Mouse (Mus musculus): ENCODE measurements around the gene Pla2g2f.

GRCm38 (mm10) chr4:138725127-138725461 lies 32.3 kb downstream of the Pla2g2f start:
- TF ChIP-seq CTCF (conservative IDR thresholded peaks at IDR 0.05; ENCODE audit: low read length) (no peak), POU5F1 (IDR thresholded peaks at IDR 0.05; ENCODE audit: borderline replicate concordance, low read length) (no peak), NANOG (IDR thresholded peaks at IDR 0.05; ENCODE audit: borderline replicate concordance, low read length) (no peak)

All from E14TG2a.4 (cell line).